ENCODE assay signal across 11 mouse cellular contexts in the genomic region with DNA sequence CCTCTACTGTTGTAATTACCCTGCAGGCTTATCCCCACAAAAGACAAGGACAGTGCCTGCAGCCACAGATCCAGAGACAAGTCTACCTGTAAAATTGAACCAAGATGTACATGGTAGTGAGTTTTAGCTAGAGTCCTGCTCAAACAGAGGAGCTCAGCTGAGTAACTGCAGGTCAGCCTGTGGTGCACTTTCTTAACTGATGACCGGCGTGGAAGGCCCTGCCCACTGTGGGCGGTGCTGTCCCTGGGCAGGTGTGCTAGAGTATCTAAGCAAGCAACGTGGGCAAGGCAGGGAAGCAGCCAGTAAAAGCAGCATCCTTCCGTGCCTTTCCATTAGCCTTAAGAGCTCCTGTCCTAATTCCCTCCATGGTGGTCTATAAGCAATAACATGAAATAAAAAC.
"Had no signal": no experiment of that assay in that cellular context is flagged by ENCODE, and none has a peak within 500 bp of the region (broad histone marks: within the 10 kb centered on the region; RNA-seq: fewer than 3 reads in every experiment).

No protein-coding gene starts in this region.

- H3K27me3 ChIP-seq: liver, embryonic 13.5 days; midbrain, embryonic 13.5 days had no signal

- H3K4me1 ChIP-seq: midbrain, embryonic 13.5 days had no signal

- H3K9me3 ChIP-seq: liver, embryonic 13.5 days; midbrain, embryonic 13.5 days had no signal

- H3K4me2 ChIP-seq: liver, embryonic 13.5 days; midbrain, embryonic 13.5 days had no signal

- ATAC-seq: inflammation-experienced regulatory T-cells, adult 6 months; midbrain, embryonic 13.5 days had no signal

- H3K27ac ChIP-seq: layer of hippocampus, adult 2 months; liver, embryonic 13.5 days; midbrain, embryonic 13.5 days had no signal

- H3K9ac ChIP-seq: liver, embryonic 13.5 days; midbrain, embryonic 13.5 days had no signal

- DNase-seq: kidney, adult 18-20 months; layer of hippocampus, adult 9-11 months; liver, embryonic 13.5 days; lung, adult 2 months; lung, postnatal 14 days; lung, postnatal 4 days; right cerebral cortex, adult 18-20 months; right cerebral cortex, postnatal 25 days had no signal

- H3K4me3 ChIP-seq: layer of hippocampus, adult 2 months; liver, embryonic 13.5 days; midbrain, embryonic 13.5 days had no signal
